ENCODE assay signal across 8 mouse cellular contexts in genomic region chr13:55470372-55470771, GRCm38 (mm10). TPM values are rescaled to one million over a fixed set of nuclear protein-coding genes. Genes with fewer than 3 reads are reported as not detected.
DNase-seq lines count a peak whose midpoint lies in the region; ATAC-seq and TF ChIP-seq lines count a peak whose summit lies in the region.

No protein-coding gene starts in this region.

- intact Hi-C loops in heart, adult 2 months (cut with DNase I) = no loop called here

- no peak for DNase-seq in stomach, postnatal 0 days (ENCODE audit: low spot score)
- peak; percentile 80 to 83 for DNase-seq in layer of hippocampus, adult 8-10 months (ENCODE audit: low spot score in 2 of 2)
- no peak for DNase-seq in kidney, adult 2 months
- no peak for DNase-seq in heart, adult 2 months

- no peak for ATAC-seq in stomach, embryonic 14.5 days (ENCODE audit: insufficient number of reproducible peaks, insufficient read depth, low FRiP score, low read depth)
- no peak for ATAC-seq in stomach, postnatal 0 days (ENCODE audit: low FRiP score, low TSS enrichment)
- no peak for ATAC-seq in embryonic facial prominence, embryonic 12.5 days (ENCODE audit: insufficient number of reproducible peaks, insufficient read depth, low FRiP score, low TSS enrichment)
- ATAC-seq in stomach, embryonic 16.5 days (ENCODE audit: insufficient read depth, low FRiP score) = no peak
- no peak for ATAC-seq in intestine, embryonic 15.5 days

- TF ChIP-seq CTCF in stomach, postnatal 0 days (IDR thresholded peaks at IDR 0.05; ENCODE audit: low read depth) = no peak
- no peak for TF ChIP-seq CTCF in kidney, adult 2 months (conservative IDR thresholded peaks at IDR 0.05; ENCODE audit: insufficient read depth, insufficient read length, low read depth, low read length)
- TF ChIP-seq CTCF in heart, adult 2 months (IDR thresholded peaks at IDR 0.05) = no peak

- no peaks in the 10 kb centered on the region for H3K27me3 ChIP-seq in stomach, embryonic 14.5 days (ENCODE audit: control insufficient read depth, insufficient read depth, low read length)
- no peaks in the 10 kb centered on the region for H3K27me3 ChIP-seq in stomach, postnatal 0 days (ENCODE audit: control insufficient read depth, insufficient read depth, low read length)
- no peaks in the 10 kb centered on the region; the same call in 1 of the 2 replicates for H3K27me3 ChIP-seq in embryonic facial prominence, embryonic 12.5 days
- H3K27me3 ChIP-seq in stomach, embryonic 16.5 days (ENCODE audit: control insufficient read depth, insufficient read depth, low read length) = peaks cover 4% of the 10 kb centered on the region; the same call in 1 of the 2 replicates
- H3K27me3 ChIP-seq in kidney, adult 2 months (replicated peaks; ENCODE audit: control insufficient read depth, insufficient read depth, low read length) = no peaks in the 10 kb centered on the region
- H3K27me3 ChIP-seq in intestine, embryonic 15.5 days (replicated peaks) = no peaks in the 10 kb centered on the region
- H3K27me3 ChIP-seq in heart, adult 2 months (ENCODE audit: control insufficient read depth, insufficient read depth, low read length) = no peaks in the 10 kb centered on the region

- no peak overlapping the region for H3K4me3 ChIP-seq in stomach, embryonic 14.5 days (ENCODE audit: low read depth, low read length)
- H3K4me3 ChIP-seq in stomach, postnatal 0 days (ENCODE audit: low read depth, low read length) = no peak overlapping the region
- no peak overlapping the region for H3K4me3 ChIP-seq in embryonic facial prominence, embryonic 12.5 days
- H3K4me3 ChIP-seq in stomach, embryonic 16.5 days (replicated peaks; ENCODE audit: low read length) = no peak overlapping the region
- no peak overlapping the region for H3K4me3 ChIP-seq in kidney, adult 2 months (ENCODE audit: insufficient read depth, low read depth, low read length)
- no peak overlapping the region for H3K4me3 ChIP-seq in intestine, embryonic 15.5 days (replicated peaks)
- H3K4me3 ChIP-seq in heart, adult 2 months = no peak overlapping the region

- 0 out of 2 replicates have a peak overlapping the region, but pooled peaks have one; percentile 100 for H3K4me2 ChIP-seq in stomach, embryonic 14.5 days (replicated peaks; ENCODE audit: low read depth, low read length)
- no peak overlapping the region for H3K4me2 ChIP-seq in stomach, postnatal 0 days (replicated peaks; ENCODE audit: low read depth)
- no peak overlapping the region; the same call in 1 of the 2 replicates for H3K4me2 ChIP-seq in embryonic facial prominence, embryonic 12.5 days (replicated peaks)
- H3K4me2 ChIP-seq in stomach, embryonic 16.5 days (ENCODE audit: low read depth, low read length) = no peak overlapping the region
- H3K4me2 ChIP-seq in intestine, embryonic 15.5 days (replicated peaks) = no peak overlapping the region

- no peaks in the 10 kb centered on the region for H3K79me2 ChIP-seq in heart, adult 2 months (replicated peaks; ENCODE audit: control insufficient read depth, insufficient read depth, low read length)

- no peak overlapping the region for H3K9ac ChIP-seq in stomach, embryonic 14.5 days (replicated peaks; ENCODE audit: low read depth, low read length)
- H3K9ac ChIP-seq in stomach, postnatal 0 days (ENCODE audit: low read length) = no peak overlapping the region
- H3K9ac ChIP-seq in embryonic facial prominence, embryonic 12.5 days = peak overlapping the region; percentile 72; the same call in 1 of the 2 replicates
- H3K9ac ChIP-seq in stomach, embryonic 16.5 days (ENCODE audit: low read length) = peak overlapping the region; percentile 79; the same call in 1 of the 2 replicates
- no peak overlapping the region for H3K9ac ChIP-seq in intestine, embryonic 15.5 days
- H3K9ac ChIP-seq in heart, adult 2 months (ENCODE audit: low read depth, low read length) = no peak overlapping the region

- TF ChIP-seq EP300 in stomach, postnatal 0 days (optimal IDR thresholded peaks at IDR 0.05) = no peak
- TF ChIP-seq EP300 in heart, adult 2 months (IDR thresholded peaks at IDR 0.05; ENCODE audit: insufficient read depth, low read depth, low read length) = no peak

- no peaks in the 10 kb centered on the region for H3K9me3 ChIP-seq in stomach, embryonic 14.5 days (ENCODE audit: control insufficient read depth, low read depth, low read length)
- no peaks in the 10 kb centered on the region for H3K9me3 ChIP-seq in stomach, postnatal 0 days (ENCODE audit: control insufficient read depth, low read length)
- no peaks in the 10 kb centered on the region for H3K9me3 ChIP-seq in embryonic facial prominence, embryonic 12.5 days
- H3K9me3 ChIP-seq in stomach, embryonic 16.5 days (replicated peaks; ENCODE audit: control insufficient read depth, low read length) = no peaks in the 10 kb centered on the region
- H3K9me3 ChIP-seq in intestine, embryonic 15.5 days = no peaks in the 10 kb centered on the region

- TF ChIP-seq POLR2A in kidney, adult 2 months (IDR thresholded peaks at IDR 0.05; ENCODE audit: low read depth, low read length) = no peak
- no peak for TF ChIP-seq POLR2A in heart, adult 2 months (IDR thresholded peaks at IDR 0.05; ENCODE audit: insufficient read depth, low read depth, low read length)

- H3K4me1 ChIP-seq in stomach, embryonic 14.5 days (ENCODE audit: control insufficient read depth, insufficient read depth, low read length) = peaks cover 8% of the 10 kb centered on the region; the same call in 1 of the 2 replicates
- H3K4me1 ChIP-seq in stomach, postnatal 0 days (replicated peaks; ENCODE audit: control insufficient read depth, insufficient read depth) = no peaks in the 10 kb centered on the region
- H3K4me1 ChIP-seq in embryonic facial prominence, embryonic 12.5 days = peaks cover 32% of the 10 kb centered on the region
- peaks cover 17% of the 10 kb centered on the region for H3K4me1 ChIP-seq in stomach, embryonic 16.5 days (ENCODE audit: control insufficient read depth, insufficient read depth, low read length)
- H3K4me1 ChIP-seq in kidney, adult 2 months (ENCODE audit: control insufficient read depth, insufficient read depth, low read length) = no peaks in the 10 kb centered on the region
- peaks cover 27% of the 10 kb centered on the region for H3K4me1 ChIP-seq in intestine, embryonic 15.5 days (replicated peaks)
- H3K4me1 ChIP-seq in heart, adult 2 months (ENCODE audit: control insufficient read depth, insufficient read depth, low read length) = peaks cover 2% of the 10 kb centered on the region; the same call in 1 of the 2 replicates

- H3K36me3 ChIP-seq in stomach, embryonic 14.5 days (ENCODE audit: control insufficient read depth, insufficient read depth, low read length) = peaks cover 16% of the 10 kb centered on the region
- H3K36me3 ChIP-seq in stomach, postnatal 0 days (ENCODE audit: control insufficient read depth, insufficient read depth, low read length) = 0 out of 2 replicates have a peak, but pooled peaks cover 2% of the 10 kb centered on the region
- peaks cover 14% of the 10 kb centered on the region for H3K36me3 ChIP-seq in embryonic facial prominence, embryonic 12.5 days
- peaks cover 2% of the 10 kb centered on the region; the same call in 1 of the 2 replicates for H3K36me3 ChIP-seq in stomach, embryonic 16.5 days (ENCODE audit: control insufficient read depth, insufficient read depth, low read length)
- no peaks in the 10 kb centered on the region for H3K36me3 ChIP-seq in kidney, adult 2 months (ENCODE audit: control insufficient read depth, insufficient read depth, low read length)
- peaks cover 8% of the 10 kb centered on the region for H3K36me3 ChIP-seq in intestine, embryonic 15.5 days
- H3K36me3 ChIP-seq in heart, adult 2 months (ENCODE audit: control insufficient read depth, insufficient read depth, low read length) = no peaks in the 10 kb centered on the region

- 76% methylated on average over 9 of the region's 9 CpGs for WGBS in stomach, embryonic 14.5 days
- WGBS in stomach, postnatal 0 days = 75% methylated on average over 9 of the region's 9 CpGs
- WGBS in embryonic facial prominence, embryonic 12.5 days = 69% methylated on average over 9 of the region's 9 CpGs
- 76% methylated on average over 9 of the region's 9 CpGs for WGBS in stomach, embryonic 16.5 days
- 79% methylated on average over 9 of the region's 9 CpGs for WGBS in kidney, adult 2 months
- WGBS in intestine, embryonic 15.5 days = 83% methylated on average over 9 of the region's 9 CpGs
- WGBS in heart, adult 2 months = 66% methylated on average over 9 of the region's 9 CpGs

- H3K27ac ChIP-seq in stomach, embryonic 14.5 days (ENCODE audit: low read length) = no peak overlapping the region
- no peak overlapping the region for H3K27ac ChIP-seq in stomach, postnatal 0 days (replicated peaks)
- no peak overlapping the region for H3K27ac ChIP-seq in embryonic facial prominence, embryonic 12.5 days
- H3K27ac ChIP-seq in stomach, embryonic 16.5 days (ENCODE audit: low read length) = no peak overlapping the region
- no peak overlapping the region for H3K27ac ChIP-seq in kidney, adult 2 months (ENCODE audit: insufficient read depth, low read depth, low read length)
- H3K27ac ChIP-seq in intestine, embryonic 15.5 days = no peak overlapping the region
- H3K27ac ChIP-seq in heart, adult 2 months = no peak overlapping the region

RNA-seq across cellular contexts. Expression of gene Prr7, which starts 6.3 kb away (rescaled TPM):
- polyA plus RNA-seq in stomach, embryonic 14.5 days (2014; fragmentation: Nextera tagmentation; extraction: Ambion mirVana) = 0.87 and 1.4 TPM in 2 replicates
- polyA plus RNA-seq in stomach, postnatal 0 days (2015; fragmentation: Nextera tagmentation; extraction: Ambion mirVana) = 0.13 and 0.28 TPM in 2 replicates
- polyA plus RNA-seq in embryonic facial prominence, embryonic 12.5 days (2016; fragmentation: Nextera tagmentation; extraction: Ambion mirVana) = 1.1 and 1.3 TPM in 2 replicates
- 10 to 100 TPM; 57.5 to 73.5 (median 60.4) TPM for total RNA-seq in layer of hippocampus, adult 8-10 months (2022)
- 0.22 and 0.26 TPM in 2 replicates for polyA plus RNA-seq in stomach, embryonic 16.5 days (2015; fragmentation: Nextera tagmentation; extraction: Ambion mirVana)
- 0.64 and 0.81 TPM in 2 replicates for polyA plus RNA-seq in kidney, adult 2 months (2012; rRNA removed)
- polyA plus RNA-seq in intestine, embryonic 15.5 days (2015; fragmentation: Nextera tagmentation; extraction: Ambion mirVana) = 0.24 and 0.28 TPM in 2 replicates
- total RNA-seq in heart, adult 2 months (2021) = under 1 TPM; 0.86 to 0.94 TPM
- 0.53 and 1.1 TPM in 2 replicates for polyA plus RNA-seq in heart, adult 2 months (2012; rRNA removed)

RNA-seq across cellular contexts. Expression of gene Dbn1, which starts 17.5 kb away (rescaled TPM):
- polyA plus RNA-seq in stomach, embryonic 14.5 days (2014; fragmentation: Nextera tagmentation; extraction: Ambion mirVana) = 118 and 120 TPM in 2 replicates
- polyA plus RNA-seq in stomach, postnatal 0 days (2015; fragmentation: Nextera tagmentation; extraction: Ambion mirVana) = 39.3 and 40.4 TPM in 2 replicates
- polyA plus RNA-seq in embryonic facial prominence, embryonic 12.5 days (2016; fragmentation: Nextera tagmentation; extraction: Ambion mirVana) = 383 and 387 TPM in 2 replicates
- total RNA-seq in layer of hippocampus, adult 8-10 months (2022) = 100 to 1,000 TPM; 295 to 399 (median 333) TPM
- 111 and 113 TPM in 2 replicates for polyA plus RNA-seq in stomach, embryonic 16.5 days (2015; fragmentation: Nextera tagmentation; extraction: Ambion mirVana)
- polyA plus RNA-seq in kidney, adult 2 months (2012; rRNA removed) = 16.9 and 21.0 TPM in 2 replicates
- 103 and 109 TPM in 2 replicates for polyA plus RNA-seq in intestine, embryonic 15.5 days (2015; fragmentation: Nextera tagmentation; extraction: Ambion mirVana)
- 1 to 10 TPM; 4.8 to 9.3 TPM for total RNA-seq in heart, adult 2 months (2021)
- polyA plus RNA-seq in heart, adult 2 months (2012; rRNA removed) = 10.4 and 11.5 TPM in 2 replicates

RNA-seq across cellular contexts. Expression of gene Grk6, which starts 25.5 kb away (rescaled TPM):
- polyA plus RNA-seq in stomach, embryonic 14.5 days (2014; fragmentation: Nextera tagmentation; extraction: Ambion mirVana) = 35.5 and 36.9 TPM in 2 replicates
- polyA plus RNA-seq in stomach, postnatal 0 days (2015; fragmentation: Nextera tagmentation; extraction: Ambion mirVana) = 17.7 and 19.0 TPM in 2 replicates
- polyA plus RNA-seq in embryonic facial prominence, embryonic 12.5 days (2016; fragmentation: Nextera tagmentation; extraction: Ambion mirVana) = 68.3 and 73.0 TPM in 2 replicates
- total RNA-seq in layer of hippocampus, adult 8-10 months (2022) = 10 to 100 TPM; 61.4 to 74.2 (median 67.5) TPM
- polyA plus RNA-seq in stomach, embryonic 16.5 days (2015; fragmentation: Nextera tagmentation; extraction: Ambion mirVana) = 14.6 TPM in 2 replicates
- 23.4 and 27.4 TPM in 2 replicates for polyA plus RNA-seq in kidney, adult 2 months (2012; rRNA removed)
- 38.3 and 38.7 TPM in 2 replicates for polyA plus RNA-seq in intestine, embryonic 15.5 days (2015; fragmentation: Nextera tagmentation; extraction: Ambion mirVana)
- total RNA-seq in heart, adult 2 months (2021) = 10 to 100 TPM; 17.1 to 19.5 TPM
- 22.5 and 29.0 TPM in 2 replicates for polyA plus RNA-seq in heart, adult 2 months (2012; rRNA removed)

RNA-seq across cellular contexts. Expression of gene Pdlim7, which starts 43.1 kb away (rescaled TPM):
- polyA plus RNA-seq in stomach, embryonic 14.5 days (2014; fragmentation: Nextera tagmentation; extraction: Ambion mirVana) = 257 and 270 TPM in 2 replicates
- 174 and 193 TPM in 2 replicates for polyA plus RNA-seq in stomach, postnatal 0 days (2015; fragmentation: Nextera tagmentation; extraction: Ambion mirVana)
- polyA plus RNA-seq in embryonic facial prominence, embryonic 12.5 days (2016; fragmentation: Nextera tagmentation; extraction: Ambion mirVana) = 172 and 182 TPM in 2 replicates
- total RNA-seq in layer of hippocampus, adult 8-10 months (2022) = 10 to 100 TPM; 88.7 to 99.2 (median 95.5) TPM
- 240 and 243 TPM in 2 replicates for polyA plus RNA-seq in stomach, embryonic 16.5 days (2015; fragmentation: Nextera tagmentation; extraction: Ambion mirVana)
- polyA plus RNA-seq in kidney, adult 2 months (2012; rRNA removed) = 22.8 and 23.5 TPM in 2 replicates
- polyA plus RNA-seq in intestine, embryonic 15.5 days (2015; fragmentation: Nextera tagmentation; extraction: Ambion mirVana) = 187 and 195 TPM in 2 replicates
- 10 to 100 TPM; 46.9 to 54.0 TPM for total RNA-seq in heart, adult 2 months (2021)
- polyA plus RNA-seq in heart, adult 2 months (2012; rRNA removed) = 86.3 and 98.2 TPM in 2 replicates

RNA-seq across cellular contexts. Expression of gene F12, which starts 43.8 kb away (rescaled TPM):
- polyA plus RNA-seq in stomach, embryonic 14.5 days (2014; fragmentation: Nextera tagmentation; extraction: Ambion mirVana) = not detected in 2 replicates
- 0.41 and 0.68 TPM in 2 replicates for polyA plus RNA-seq in stomach, postnatal 0 days (2015; fragmentation: Nextera tagmentation; extraction: Ambion mirVana)
- polyA plus RNA-seq in embryonic facial prominence, embryonic 12.5 days (2016; fragmentation: Nextera tagmentation; extraction: Ambion mirVana) = 0.08 and 0.11 TPM in 2 replicates
- total RNA-seq in layer of hippocampus, adult 8-10 months (2022) = 1 to 10 TPM in 1 of 4 experiments, under 1 TPM in 2, not detected in 1; 0.43 to 1.5 (median 0.74) TPM
- polyA plus RNA-seq in stomach, embryonic 16.5 days (2015; fragmentation: Nextera tagmentation; extraction: Ambion mirVana) = 4.5 and 5.6 TPM in 2 replicates
- 0.03 and 0.07 TPM in 2 replicates for polyA plus RNA-seq in kidney, adult 2 months (2012; rRNA removed)
- polyA plus RNA-seq in intestine, embryonic 15.5 days (2015; fragmentation: Nextera tagmentation; extraction: Ambion mirVana) = 1.8 TPM in 2 replicates
- not detected for total RNA-seq in heart, adult 2 months (2021)
- 0.23 TPM in 1 of 2 replicates, not detected in the other for polyA plus RNA-seq in heart, adult 2 months (2012; rRNA removed)

Comparison
In these comparisons a context has a peak if more than half of its experiments do, and no peak if none do; other contexts are left out.
1. H3K9ac ChIP-seq: peak in embryonic facial prominence, embryonic 12.5 days (single experiment) and stomach, embryonic 16.5 days (single experiment); none in stomach, embryonic 14.5 days (single experiment), stomach, postnatal 0 days (single experiment), intestine, embryonic 15.5 days (single experiment) and heart, adult 2 months (single experiment).
2. DNase-seq: peak in layer of hippocampus, adult 8-10 months (2 of 2); none in stomach, postnatal 0 days (single experiment), kidney, adult 2 months (single experiment) and heart, adult 2 months (0 of 2).